Mouse (Mus musculus) ovary, postnatal 36 days (tissue): ENCODE measurements around the gene Lias.

Source experiments
- DNase-seq: peaks from one replicate; pipeline ENCODE4 v3.0.0; 2022; ENCODE audit warnings: low spot score, mixed read lengths

Lias gene

DNA sequence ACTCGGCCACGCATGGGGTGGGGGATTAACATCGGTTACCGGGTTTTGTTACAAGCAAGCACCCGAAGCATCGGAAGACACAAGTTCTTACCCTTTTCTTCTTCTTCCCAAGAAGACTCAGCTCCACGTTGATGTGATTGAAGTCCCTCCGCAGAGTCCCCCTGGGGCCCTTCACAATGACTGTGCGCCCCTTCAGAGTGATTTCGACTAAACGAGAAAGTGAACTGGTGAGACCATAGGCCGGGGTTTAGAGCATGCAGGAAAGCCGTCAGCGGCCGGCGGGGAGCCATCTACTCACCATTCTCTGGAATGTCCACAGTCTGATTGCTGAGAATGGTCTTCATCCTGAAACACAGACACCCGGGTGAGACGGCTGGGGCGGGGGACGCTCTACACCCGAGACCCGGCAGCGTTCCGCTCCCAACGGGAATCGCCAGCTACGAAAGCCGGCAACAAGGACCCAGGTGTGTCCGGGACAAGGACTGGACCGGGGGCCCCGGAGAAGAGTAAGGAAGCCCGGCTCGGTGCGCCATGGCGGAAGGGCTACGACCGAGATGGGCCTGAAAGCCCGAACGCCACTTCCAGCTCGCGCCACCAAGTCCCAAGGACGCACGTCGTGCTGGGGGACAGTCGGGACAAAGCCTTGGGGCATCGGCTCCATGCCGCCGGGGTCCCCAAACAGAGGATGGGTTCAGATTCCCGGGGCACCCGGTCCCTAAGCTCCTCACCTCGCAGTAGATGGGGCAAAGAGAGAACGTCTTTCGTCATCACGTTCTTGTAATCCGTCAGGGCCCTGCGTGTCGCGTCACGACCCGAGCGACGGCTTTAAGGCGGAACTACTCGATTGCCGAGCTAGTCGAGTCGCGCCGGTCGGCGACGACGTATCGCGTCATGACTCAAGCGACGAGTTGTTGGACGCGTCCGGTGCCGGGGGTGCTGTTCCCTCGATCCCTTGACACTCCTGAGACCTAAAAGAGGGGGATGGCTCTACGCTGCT, at the start of gene Lias, which contains the start of gene Rpl9:
Lias (plus strand) TSS at position 850 of the 997 bp plus-strand sequence.
Rpl9 (minus strand) TSS at position 797 of the 997 bp plus-strand sequence.
- peak; percentile 98 for DNase-seq

DNA sequence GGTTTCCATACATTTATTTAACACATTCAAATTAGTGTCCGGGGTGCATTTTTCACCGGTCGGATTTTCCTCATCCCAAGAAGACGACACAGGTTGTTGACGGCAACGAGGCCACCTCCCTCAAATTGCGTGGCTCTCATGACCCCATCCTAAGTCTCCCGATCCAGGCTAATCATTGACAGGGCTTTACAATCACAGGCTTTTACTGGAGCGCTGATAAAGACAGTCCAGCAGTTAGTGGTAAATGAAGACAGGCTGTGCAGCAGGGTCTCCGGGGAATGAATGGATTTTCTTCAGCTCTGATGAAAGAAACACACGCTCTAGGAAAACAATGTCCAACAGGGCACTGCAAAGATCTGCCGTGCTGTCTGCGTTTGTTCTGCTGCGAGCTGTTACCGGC, 43.1 kb upstream of the Lias start, which contains the start of gene Klb:
Klb (plus strand) TSS at position 147 of the 400 bp plus-strand sequence.
- DNase-seq = no peak

DNA sequence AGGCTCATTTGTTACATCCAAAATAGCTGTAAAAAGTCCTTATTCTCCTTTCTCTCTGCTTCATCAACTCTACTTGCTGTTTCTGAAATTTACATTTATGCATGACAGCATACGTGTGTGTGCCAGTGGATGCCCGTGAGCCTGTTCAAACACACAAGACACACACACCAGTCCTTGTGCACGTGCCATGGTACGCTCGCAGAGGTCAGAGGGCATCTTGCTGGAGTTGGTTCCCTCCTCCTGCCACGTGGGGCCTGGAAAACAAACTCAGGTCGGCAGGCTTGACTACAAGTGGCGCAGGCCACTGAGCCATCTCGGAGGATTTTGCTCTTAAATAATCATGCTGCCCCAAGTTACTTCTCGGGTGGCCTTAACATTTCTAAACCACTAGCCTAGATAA, 40.8 kb upstream of the Lias start:
- no peak for DNase-seq

- DNase-seq = peak; percentile 13
Measured at GRCm38 (mm10) chr5:65354097-65354496, 37.2 kb upstream of the Lias start.

- DNase-seq = no peak
Measured at GRCm38 (mm10) chr5:65354985-65355384, 36.3 kb upstream of the Lias start.

- no peak for DNase-seq
Measured at GRCm38 (mm10) chr5:65356851-65357250, 34.4 kb upstream of the Lias start.

GRCm38 (mm10) chr5:65357771-65358170, 33.5 kb upstream of the Lias start:
- DNase-seq = no peak

DNA sequence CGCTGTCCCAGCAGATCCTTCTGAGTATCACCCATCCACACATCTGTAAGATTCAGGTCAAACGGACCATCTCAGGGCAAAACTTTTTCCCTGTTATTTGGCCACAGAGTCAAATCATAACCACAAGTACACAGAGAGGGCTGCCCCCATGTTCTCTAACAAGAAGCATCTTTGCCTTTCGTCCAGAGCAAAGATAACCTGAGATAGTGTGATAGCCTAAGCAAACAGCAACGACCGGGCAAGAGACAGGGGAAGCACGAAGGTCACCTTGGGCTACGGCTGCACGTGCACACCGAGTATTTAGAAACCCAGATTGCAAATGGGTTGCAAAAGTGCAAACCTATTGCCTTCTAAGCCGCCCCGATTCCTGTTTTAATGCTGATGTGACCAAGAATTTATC, 23.5 kb upstream of the Lias start:
- no peak for DNase-seq

GRCm38 (mm10) chr5:65371551-65371950, 19.7 kb upstream of the Lias start:
- no peak for DNase-seq

GRCm38 (mm10) chr5:65374746-65375145, 16.6 kb upstream of the Lias start:
- no peak for DNase-seq

- no peak for DNase-seq
Measured at GRCm38 (mm10) chr5:65385704-65386103, 5.6 kb upstream of the Lias start.

DNA sequence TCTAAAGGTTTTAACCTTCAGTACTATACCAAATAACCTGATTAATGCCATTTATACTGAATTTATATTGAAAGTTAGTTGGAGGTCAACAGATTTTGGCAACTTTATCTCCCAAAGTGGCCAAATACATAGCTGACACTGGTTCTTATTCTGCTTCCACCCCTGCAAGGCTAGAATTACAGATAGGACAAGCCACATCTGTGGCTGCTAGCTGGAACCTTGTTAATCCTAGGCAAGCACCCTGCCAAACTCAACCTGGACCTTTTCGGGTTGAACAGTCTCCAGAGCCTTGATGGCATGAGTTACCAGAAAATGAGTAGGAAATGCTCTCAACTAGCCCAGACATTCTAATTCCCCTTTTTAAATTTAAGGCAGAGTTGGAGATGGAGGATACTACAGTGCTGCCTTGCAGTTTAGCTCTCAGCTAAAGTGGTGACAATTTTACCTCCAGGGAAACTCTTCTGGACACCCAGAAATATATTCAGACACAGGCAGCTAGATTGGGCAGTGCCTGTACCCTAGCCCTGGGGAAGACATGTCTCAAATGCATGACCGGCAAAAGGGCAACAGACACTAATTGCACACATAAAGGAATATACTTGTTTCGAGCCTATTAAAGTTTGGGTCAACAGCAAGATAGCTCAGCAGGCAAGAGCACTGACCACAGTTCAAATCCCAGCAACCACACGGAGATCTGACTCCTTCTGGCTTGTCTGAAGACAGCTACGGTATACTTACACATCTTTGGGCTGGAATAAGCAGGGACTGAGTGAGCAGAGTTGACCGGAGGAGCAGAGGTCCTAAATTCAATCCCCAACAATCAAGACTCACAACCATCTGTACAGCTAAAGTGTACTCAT, 4.1 kb upstream of the Lias start:
- no peak for DNase-seq

DNA sequence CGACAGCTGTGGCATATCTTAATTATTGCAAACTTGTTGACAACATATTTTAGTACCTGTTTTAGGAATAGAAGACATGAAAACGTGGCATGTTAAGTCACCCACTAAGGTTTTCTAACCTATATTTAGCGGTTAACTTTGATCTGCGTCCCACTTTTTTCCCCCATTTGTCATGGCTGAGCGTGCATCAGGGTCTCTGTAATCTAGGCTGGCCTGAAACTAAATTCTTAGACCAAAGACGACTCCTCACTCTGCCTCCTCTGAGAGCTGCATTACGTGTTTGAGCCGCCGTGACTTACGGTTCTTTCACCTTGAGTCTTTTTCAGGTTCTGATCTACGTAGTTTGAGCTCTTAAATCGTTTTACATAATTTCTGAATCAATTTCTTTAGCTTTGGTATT, 456 bp downstream of the Lias start:
- no peak for DNase-seq

- DNase-seq = no peak
Measured at GRCm38 (mm10) chr5:65394425-65394824, 3.1 kb downstream of the Lias start.

DNA sequence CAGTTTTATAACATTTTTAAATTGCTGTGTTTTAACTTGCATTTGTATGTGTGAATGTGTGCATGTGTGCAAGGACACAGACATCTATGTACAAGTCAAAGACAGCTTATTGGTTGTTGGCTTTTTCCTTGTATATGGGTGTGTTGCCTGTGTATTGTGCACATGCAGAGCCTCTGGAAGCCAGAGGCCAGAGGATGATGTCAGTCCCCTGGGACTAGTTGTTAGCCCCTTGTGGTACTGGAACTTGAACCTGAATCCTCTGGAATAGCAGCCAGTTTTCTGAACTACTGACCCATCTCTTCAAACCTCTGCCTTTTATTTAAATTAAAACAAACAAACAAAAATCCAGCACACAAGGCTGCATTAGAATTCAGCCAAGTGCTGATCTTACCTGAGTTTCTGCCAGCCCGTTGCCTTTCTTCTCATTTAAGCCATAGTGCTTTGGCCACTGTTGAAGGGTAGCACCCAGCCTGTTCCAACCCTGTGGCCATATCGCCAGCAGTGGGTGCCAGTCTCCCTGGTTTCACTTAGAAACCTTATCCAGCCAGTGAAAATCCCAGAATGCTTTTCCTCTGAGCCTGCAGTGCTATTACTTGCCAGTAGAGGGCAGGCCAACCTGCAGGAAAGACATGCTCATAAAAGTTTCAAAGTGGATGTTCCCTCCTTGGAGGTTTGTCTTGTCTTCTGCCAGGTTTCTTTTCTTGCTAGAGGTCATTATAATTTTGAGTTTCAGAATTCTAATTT, 10.1 kb downstream of the Lias start:
- peak; percentile 78 for DNase-seq

GRCm38 (mm10) chr5:65407989-65408388, 16.7 kb downstream of the Lias start:
- DNase-seq = no peak

DNA sequence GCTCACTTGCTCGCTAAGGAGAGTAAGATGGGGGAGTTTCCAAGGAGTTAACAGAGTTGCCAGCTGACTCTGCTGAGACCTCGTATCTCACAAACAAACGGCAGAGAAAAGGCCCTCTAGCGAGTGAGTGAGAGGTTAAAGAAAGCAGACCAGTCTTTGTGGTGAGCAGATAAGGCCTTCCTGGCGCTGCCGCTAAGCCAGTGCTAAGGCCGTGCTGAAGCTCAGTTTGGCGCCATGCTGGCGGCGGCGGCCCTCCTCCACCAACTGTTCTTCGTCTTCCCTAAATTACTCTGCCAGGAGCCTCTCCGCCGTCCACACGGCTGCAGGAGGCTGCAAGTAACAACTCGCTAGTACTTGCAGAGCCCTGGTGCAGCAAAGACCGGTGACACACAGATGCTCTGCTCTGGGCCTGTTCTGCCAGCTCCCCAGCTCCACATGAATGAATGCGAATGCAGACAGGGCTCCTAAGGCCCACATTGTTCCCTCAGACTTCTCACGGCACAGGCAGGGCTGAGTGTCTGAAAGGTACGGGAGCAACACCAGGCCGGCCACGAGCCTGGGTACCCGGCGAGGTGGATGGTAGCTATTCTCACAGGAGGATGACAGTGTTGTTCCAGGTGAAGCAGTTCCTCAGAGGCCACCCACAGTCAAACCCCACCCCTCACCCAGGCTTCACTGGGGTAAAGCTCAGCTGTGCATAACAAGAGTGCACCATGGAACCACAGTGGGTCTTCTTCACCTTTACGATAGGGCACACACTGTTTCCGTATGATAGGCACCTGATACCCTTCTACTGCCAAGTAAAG, 24.6 kb downstream of the Lias start:
- DNase-seq = peak; percentile 49

GRCm38 (mm10) chr5:65419136-65419535, 27.8 kb downstream of the Lias start:
- no peak for DNase-seq

DNA sequence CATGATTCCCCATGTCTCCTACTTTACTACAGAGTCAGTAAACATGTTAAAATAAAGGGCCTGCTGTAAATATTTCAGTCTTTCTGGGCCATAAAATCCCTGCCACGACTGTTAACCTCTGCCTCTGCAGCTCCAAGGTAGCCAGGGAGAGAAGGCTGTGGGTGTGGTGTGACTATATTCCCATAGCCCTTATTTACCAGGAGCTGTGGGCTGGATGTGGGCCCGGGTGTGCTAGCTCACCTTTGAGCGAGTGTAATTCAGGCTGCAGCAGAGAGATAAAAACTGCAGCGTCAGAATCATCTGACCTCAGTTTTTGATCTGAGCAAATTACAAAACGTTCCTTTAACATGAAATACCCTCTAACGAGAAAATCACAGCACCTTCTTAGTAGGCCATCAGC, 29.5 kb downstream of the Lias start:
- no peak for DNase-seq

DNA sequence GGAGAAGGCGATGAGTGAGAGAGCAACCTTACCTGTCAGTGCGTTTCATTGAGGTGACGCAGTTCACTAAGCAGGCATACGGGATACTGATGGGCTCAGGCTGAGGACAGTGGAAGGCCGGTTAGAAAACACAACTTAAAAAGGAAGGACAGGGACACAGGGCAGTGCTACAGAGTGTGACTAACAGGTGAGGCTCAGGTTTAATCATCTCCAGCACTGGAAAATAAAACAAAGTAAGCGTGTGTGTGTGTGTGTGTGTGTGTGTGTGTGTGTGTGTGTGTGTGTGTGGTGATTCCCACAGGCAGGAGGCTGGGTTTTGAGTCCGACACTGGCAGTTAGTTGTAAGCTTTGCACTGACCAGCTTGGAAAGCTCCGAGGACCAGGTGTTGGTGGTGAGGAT, 31.5 kb downstream of the Lias start:
- no peak for DNase-seq

DNA sequence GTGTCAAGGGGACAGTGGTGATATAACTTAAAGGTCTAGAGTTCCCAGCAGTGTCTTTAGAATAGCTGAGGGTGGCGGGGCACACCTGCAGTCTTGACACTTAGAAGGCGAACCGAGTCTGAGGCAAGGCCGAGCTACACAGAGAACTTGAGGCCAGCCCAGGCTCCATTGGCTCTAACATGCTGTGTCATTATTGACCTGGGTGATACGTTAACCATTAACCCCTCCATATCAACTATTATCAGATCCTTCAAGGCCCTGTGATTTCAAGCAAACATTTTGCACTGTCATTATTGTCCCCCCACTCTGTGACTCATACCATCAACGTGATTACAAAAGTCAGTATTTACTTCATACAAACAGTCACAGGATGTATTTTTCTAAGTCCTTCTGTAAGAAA, 32.9 kb downstream of the Lias start:
- DNase-seq = no peak
